Mouse (Mus musculus) embryonic facial prominence, embryonic 11.5 days (tissue): Measurements from ENCODE around the gene Il6st. TPM values are rescaled to one million over a fixed set of nuclear protein-coding genes. Genes with fewer than 3 reads are reported as not detected.

ENCODE experiments used
- ATAC-seq: fragments of 200-750 bp; cut with Nextera tagmentation; replicated peaks from 2 replicates; pipeline ENCODE4 v1.8.0; 2017; ENCODE audit warnings: low read depth; ENCODE audit not compliant: insufficient number of reproducible peaks, low FRiP score, low TSS enrichment
- DNase-seq: peaks from one replicate; pipeline ENCODE4 v3.0.0-alpha.2; 2015; ENCODE audit warnings: low spot score
- H3K27ac ChIP-seq: fragments of 300-500 bp; sonication (generic); replicated peaks from 2 replicates; pipeline ENCODE4 v1.5.1; 2014; ENCODE audit warnings: mild to moderate bottlenecking, low read depth, low read length, control low read depth
- H3K27me3 ChIP-seq: fragments of 300-500 bp; sonication (generic); 2 replicates; pipeline ENCODE4 v1.6.1; 2014; ENCODE audit warnings: mild to moderate bottlenecking, low read length, moderate library complexity, mixed read lengths; ENCODE audit not compliant: control insufficient read depth, insufficient read depth
- H3K36me3 ChIP-seq: fragments of 300-500 bp; sonication (generic); replicated peaks from 2 replicates; pipeline ENCODE4 v1.6.1; 2014; ENCODE audit warnings: low read depth, mild to moderate bottlenecking, low read length, moderate library complexity, mixed read lengths; ENCODE audit not compliant: control insufficient read depth, insufficient read depth
- H3K4me1 ChIP-seq: fragments of 300-500 bp; sonication (generic); 2 replicates; pipeline ENCODE4 v1.6.1; 2014; ENCODE audit warnings: low read length, mixed read lengths; ENCODE audit not compliant: control insufficient read depth, insufficient read depth
- H3K4me2 ChIP-seq: fragments of 300-500 bp; sonication (generic); 2 replicates; pipeline ENCODE4 v1.6.1; 2014; ENCODE audit warnings: low read depth, mild to moderate bottlenecking, control low read depth, low read length, moderate library complexity
- H3K4me3 ChIP-seq: fragments of 300-500 bp; sonication (generic); 2 replicates; pipeline ENCODE4 v1.5.1; 2014; ENCODE audit warnings: low read depth, low read length, control low read depth
- H3K9ac ChIP-seq: fragments of 300-500 bp; sonication (generic); replicated peaks from 2 replicates; pipeline ENCODE4 v1.6.1; 2014; ENCODE audit warnings: mild to moderate bottlenecking, control low read depth, low read length
- H3K9me3 ChIP-seq: fragments of 300-500 bp; sonication (generic); replicated peaks from 2 replicates; pipeline ENCODE4 v1.6.1; 2016; ENCODE audit warnings: mild to moderate bottlenecking, low read length, inconsistent platforms, mixed read lengths; ENCODE audit not compliant: control insufficient read depth
- WGBS: fragments of 180-500 bp; shearing (Covaris S2); extraction: QIAGEN DNeasy Blood & Tissue Kit; methylation state at CpG from one replicate; pipeline ENCODE4 v1.1.7; 2014; 5-methylcytosine and 5-hydroxymethylcytosine counted together
- polyA plus RNA-seq: library from polyadenylated mRNA; unstranded; fragments of >200 nt; fragmentation: Nextera tagmentation; extraction: Ambion mirVana; gene quantifications from 2 replicates; pipeline ENCODE4 v1.2.1, GENCODE M21; 2014

Il6st gene
- polyA plus RNA-seq, 1 experiment from 2014 or later: 25.8 TPM

GRCm38 (mm10) chr13:112479032-112479431 lies 15.2 kb downstream of the Il6st start:
- Histone ChIP-seq H3K27ac (no peak overlapping the region), H3K9ac (no peak overlapping the region), H3K36me3 (peaks cover 3% of the 10 kb centered on the region; the same call in 1 of the 2 replicates), H3K27me3 (no peaks in the 10 kb centered on the region), H3K4me3 (no peak overlapping the region), H3K4me1 (no peaks in the 10 kb centered on the region), H3K9me3 (no peaks in the 10 kb centered on the region), H3K4me2 (no peak overlapping the region)
- WGBS: 85% methylated on average over 7 of the region's 7 CpGs
- ATAC-seq (no peak), DNase-seq (no peak)

GRCm38 (mm10) chr13:112479926-112480325 lies 16.1 kb downstream of the Il6st start:
- Histone ChIP-seq H3K9ac (no peak overlapping the region), H3K27ac (no peak overlapping the region), H3K4me1 (no peaks in the 10 kb centered on the region), H3K9me3 (no peaks in the 10 kb centered on the region), H3K27me3 (no peaks in the 10 kb centered on the region), H3K36me3 (peaks cover 3% of the 10 kb centered on the region; the same call in 1 of the 2 replicates), H3K4me3 (no peak overlapping the region), H3K4me2 (no peak overlapping the region)
- WGBS: 90% methylated on average over 15 of the region's 15 CpGs
- ATAC-seq (no peak), DNase-seq (no peak)

- H3K4me1 ChIP-seq: no peaks in the 10 kb centered on the region
- H3K9ac ChIP-seq: no peak overlapping the region
- no peak overlapping the region for H3K4me2 ChIP-seq
- H3K27me3 ChIP-seq: no peaks in the 10 kb centered on the region
- peaks cover 5% of the 10 kb centered on the region for H3K36me3 ChIP-seq
- H3K9me3 ChIP-seq: no peaks in the 10 kb centered on the region
- whole genome bisulfite sequencing: 93% methylated on average over 5 of the region's 5 CpGs
- no peak overlapping the region for H3K4me3 ChIP-seq
- ATAC-seq (no peak), DNase-seq (no peak)
- H3K27ac ChIP-seq: no peak overlapping the region
These were observed 18.7 kb downstream of the Il6st start for GRCm38 (mm10) chr13:112482525-112482924.

- ATAC-seq: no peak
- H3K36me3 ChIP-seq: peaks cover 5% of the 10 kb centered on the region
These were observed 19.1 kb downstream of the Il6st start for GRCm38 (mm10) chr13:112483015-112483414.

GRCm38 (mm10) chr13:112486236-112486635 lies 22.4 kb downstream of the Il6st start:
- no peaks in the 10 kb centered on the region for H3K4me1 ChIP-seq
- H3K27me3 ChIP-seq: no peaks in the 10 kb centered on the region
- H3K36me3 ChIP-seq: peaks cover 5% of the 10 kb centered on the region
- no peak overlapping the region for H3K4me2 ChIP-seq
- ATAC-seq (no peak), DNase-seq (no peak)
- no peak overlapping the region for H3K9ac ChIP-seq
- H3K27ac ChIP-seq: no peak overlapping the region
- no peaks in the 10 kb centered on the region for H3K9me3 ChIP-seq
- 97% methylated on average over 5 of the region's 5 CpGs for WGBS
- H3K4me3 ChIP-seq: no peak overlapping the region

More at GRCm38 (mm10) chr13:112483015-112483414, 19.1 kb downstream of the Il6st start:
- H3K9ac ChIP-seq: no peak overlapping the region
- H3K27me3 ChIP-seq: no peaks in the 10 kb centered on the region
- DNase-seq: no peak
- H3K27ac ChIP-seq: no peak overlapping the region
- 86% methylated on average over 7 of the region's 7 CpGs for WGBS
- H3K4me3 ChIP-seq: no peak overlapping the region
- H3K4me2 ChIP-seq: no peak overlapping the region
- no peaks in the 10 kb centered on the region for H3K4me1 ChIP-seq
- H3K9me3 ChIP-seq: no peaks in the 10 kb centered on the region

- Histone ChIP-seq H3K4me3 (no peak overlapping the region), H3K27me3 (no peaks in the 10 kb centered on the region), H3K4me2 (no peak overlapping the region), H3K27ac (no peak overlapping the region), H3K9me3 (no peaks in the 10 kb centered on the region), H3K9ac (no peak overlapping the region), H3K4me1 (no peaks in the 10 kb centered on the region), H3K36me3 (peaks cover 5% of the 10 kb centered on the region)
- WGBS: 97% methylated on average over 5 of the region's 5 CpGs
- ATAC-seq (no peak), DNase-seq (no peak)
These were observed 22.8 kb downstream of the Il6st start for GRCm38 (mm10) chr13:112486676-112487075.

GRCm38 (mm10) chr13:112490036-112490435 lies 26.2 kb downstream of the Il6st start:
- H3K4me2 ChIP-seq: no peak overlapping the region
- no peaks in the 10 kb centered on the region for H3K9me3 ChIP-seq
- WGBS: 93% methylated on average over 3 of the region's 3 CpGs
- DNase-seq (no peak), ATAC-seq (no peak)
- H3K9ac ChIP-seq: no peak overlapping the region
- H3K4me1 ChIP-seq: no peaks in the 10 kb centered on the region
- H3K27me3 ChIP-seq: no peaks in the 10 kb centered on the region
- no peak overlapping the region for H3K27ac ChIP-seq
- peaks cover 8% of the 10 kb centered on the region for H3K36me3 ChIP-seq
- no peak overlapping the region for H3K4me3 ChIP-seq

- Histone ChIP-seq H3K4me2 (no peak overlapping the region), H3K4me3 (no peak overlapping the region), H3K4me1 (no peaks in the 10 kb centered on the region), H3K36me3 (peaks cover 2% of the 10 kb centered on the region), H3K9me3 (no peaks in the 10 kb centered on the region), H3K9ac (no peak overlapping the region), H3K27ac (no peak overlapping the region), H3K27me3 (no peaks in the 10 kb centered on the region)
- DNase-seq: no peak
- 89% methylated on average over 14 of the region's 14 CpGs for WGBS
- ATAC-seq: no peak
These were observed 27.9 kb downstream of the Il6st start for GRCm38 (mm10) chr13:112491636-112492284.
